Mouse (Mus musculus): ENCODE measurements around the gene Dlx4.

Dlx4 gene

DNA sequence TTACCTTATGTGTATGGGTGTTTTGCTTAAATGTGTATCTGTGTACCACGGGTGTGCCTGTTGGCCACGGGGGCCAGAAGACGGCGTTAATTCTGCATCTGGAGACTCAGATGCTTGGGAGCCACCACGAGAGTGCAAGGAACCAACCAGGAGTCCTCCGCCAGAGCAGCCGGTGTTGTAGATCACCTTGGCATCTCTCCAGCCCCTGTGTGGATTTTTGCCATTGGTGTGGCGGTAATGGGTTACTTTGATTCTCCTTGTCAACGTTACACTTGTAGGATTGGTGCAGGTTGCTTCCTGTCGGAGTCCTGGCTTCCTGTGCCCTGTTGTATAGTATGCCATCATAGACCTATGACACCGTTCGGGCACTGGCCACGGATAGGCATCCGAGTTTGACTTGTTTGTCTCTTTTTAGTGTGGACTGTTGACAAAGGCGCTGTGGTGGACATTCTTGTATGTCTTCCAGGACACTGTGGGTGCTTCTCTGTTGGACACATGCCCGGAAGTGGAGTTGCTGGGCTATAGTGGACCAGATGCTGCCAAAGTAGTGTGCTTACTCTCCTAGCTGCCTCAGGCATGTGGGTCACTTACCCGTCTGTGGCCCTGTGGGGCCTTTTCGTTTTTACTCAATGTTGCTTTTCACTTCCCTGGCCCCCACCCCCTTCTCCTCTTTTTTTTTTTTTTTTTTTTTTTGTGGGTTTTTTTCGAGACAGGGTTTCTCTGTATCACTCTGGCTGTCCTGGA is 43.7 kb downstream of the Dlx4 start:
- DNase-seq (ENCODE audit: low spot score), result no peak

DNA sequence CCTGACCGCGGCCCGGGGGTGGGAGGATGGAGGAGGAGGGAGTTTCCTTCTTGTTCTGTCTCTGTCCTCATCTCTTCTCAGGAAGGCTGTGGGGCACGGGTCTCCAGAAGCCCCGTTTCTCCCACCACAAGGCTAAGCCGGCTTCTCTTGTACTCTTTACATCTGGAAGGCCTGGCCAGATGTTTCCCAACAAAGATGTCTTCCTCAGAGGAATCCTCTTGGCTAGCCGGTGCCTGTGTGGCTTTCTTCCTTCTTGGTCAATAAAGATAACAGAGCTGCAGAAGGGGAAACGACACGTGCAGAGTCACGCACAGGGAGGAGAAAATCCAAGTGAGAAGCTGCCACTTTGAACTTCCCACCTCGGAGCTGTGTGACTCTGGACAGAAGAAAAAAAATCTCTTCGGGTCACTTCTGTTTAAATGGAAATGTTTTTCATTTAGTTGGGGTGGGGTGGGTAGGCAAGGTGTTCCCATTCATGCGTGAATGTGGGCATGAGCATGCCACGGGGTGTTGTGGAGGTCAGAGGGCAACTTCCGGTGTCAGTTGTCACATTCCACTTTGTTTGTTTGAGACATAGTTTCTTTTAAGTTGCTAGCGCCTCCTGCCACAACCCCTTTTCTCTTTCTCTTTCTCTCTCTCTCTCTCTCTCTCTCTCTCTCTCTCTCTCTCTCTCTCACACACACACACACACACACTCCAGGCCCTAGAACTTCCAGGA is 44.8 kb downstream of the Dlx4 start:
- DNase-seq (ENCODE audit: low spot score), result no peak

DNA sequence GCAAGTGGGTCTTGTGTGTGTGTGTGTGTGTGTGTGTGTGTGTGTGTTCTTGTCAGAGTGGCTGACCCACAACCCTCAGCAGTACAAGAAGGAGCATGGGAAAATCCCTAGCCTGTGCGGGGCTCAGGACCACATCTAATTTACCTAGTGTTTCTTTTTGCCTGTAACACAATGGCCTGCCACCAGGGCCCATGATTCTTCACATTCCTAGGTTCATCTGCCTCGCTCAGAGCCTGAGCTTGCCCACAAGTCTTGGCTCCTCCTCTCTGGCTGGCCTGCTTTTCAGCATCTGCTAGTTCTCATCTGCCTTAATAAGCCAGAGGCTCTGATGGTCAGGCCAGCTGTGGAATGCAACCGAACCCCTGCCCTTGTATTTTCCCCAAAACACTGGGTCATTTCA is 45.7 kb downstream of the Dlx4 start:
- DNase-seq (ENCODE audit: low spot score), result no peak

DNA sequence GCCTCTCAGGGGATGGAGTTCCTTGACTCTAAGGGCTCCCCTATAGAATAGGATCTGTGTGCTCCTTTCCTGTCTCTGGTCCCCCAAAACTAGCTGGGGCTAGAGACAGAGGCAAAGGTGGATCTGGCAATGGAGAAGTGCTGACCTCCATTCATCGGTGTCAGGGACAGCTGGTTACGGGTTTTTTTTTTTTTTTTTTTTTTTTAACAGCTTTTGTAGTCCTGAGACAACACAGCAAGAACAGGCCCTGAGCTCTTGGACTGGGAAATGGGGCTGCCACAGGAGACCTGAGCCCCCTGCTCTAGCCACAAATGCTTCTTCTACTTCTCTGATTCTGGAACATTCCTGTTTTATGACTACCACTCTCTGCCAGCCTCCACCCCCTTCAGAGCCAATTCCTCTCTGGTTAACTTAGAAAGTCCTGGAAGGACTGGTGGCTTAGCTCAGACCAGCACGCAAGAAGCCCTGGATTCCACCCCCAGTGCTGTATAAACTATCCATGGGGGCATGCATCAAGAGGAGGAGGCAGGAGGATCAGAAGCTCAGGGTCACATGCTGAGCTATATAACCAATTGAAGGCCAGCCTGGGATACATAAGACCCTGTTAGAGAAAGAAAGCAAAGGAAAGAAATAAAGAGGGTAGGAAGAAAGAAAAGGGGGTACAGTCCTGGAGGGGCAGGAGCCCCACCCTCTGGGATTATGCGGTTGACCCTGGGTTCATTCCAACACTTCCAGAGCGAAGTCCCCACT is 47.5 kb downstream of the Dlx4 start:
- no peak for DNase-seq (ENCODE audit: low spot score)

DNA sequence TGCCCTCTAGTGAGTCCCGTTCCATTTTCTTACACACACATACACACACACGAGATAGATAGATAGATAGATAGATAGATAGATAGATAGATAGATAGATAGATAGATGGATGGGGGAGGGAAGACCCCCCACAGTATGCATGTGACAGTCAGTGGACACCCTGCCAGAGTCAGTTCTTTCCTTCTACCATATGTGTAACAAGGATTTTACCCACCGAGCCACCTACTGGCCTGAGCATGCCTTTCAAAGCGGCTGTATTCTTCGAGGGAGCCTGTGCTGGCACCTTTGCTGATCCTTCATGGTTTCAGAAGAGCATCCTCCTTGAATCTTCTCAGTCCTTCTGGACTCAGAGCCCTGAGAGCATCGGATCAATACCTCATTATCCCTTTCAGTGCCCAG is 48.2 kb downstream of the Dlx4 start:
- DNase-seq (ENCODE audit: low spot score), result no peak

DNA sequence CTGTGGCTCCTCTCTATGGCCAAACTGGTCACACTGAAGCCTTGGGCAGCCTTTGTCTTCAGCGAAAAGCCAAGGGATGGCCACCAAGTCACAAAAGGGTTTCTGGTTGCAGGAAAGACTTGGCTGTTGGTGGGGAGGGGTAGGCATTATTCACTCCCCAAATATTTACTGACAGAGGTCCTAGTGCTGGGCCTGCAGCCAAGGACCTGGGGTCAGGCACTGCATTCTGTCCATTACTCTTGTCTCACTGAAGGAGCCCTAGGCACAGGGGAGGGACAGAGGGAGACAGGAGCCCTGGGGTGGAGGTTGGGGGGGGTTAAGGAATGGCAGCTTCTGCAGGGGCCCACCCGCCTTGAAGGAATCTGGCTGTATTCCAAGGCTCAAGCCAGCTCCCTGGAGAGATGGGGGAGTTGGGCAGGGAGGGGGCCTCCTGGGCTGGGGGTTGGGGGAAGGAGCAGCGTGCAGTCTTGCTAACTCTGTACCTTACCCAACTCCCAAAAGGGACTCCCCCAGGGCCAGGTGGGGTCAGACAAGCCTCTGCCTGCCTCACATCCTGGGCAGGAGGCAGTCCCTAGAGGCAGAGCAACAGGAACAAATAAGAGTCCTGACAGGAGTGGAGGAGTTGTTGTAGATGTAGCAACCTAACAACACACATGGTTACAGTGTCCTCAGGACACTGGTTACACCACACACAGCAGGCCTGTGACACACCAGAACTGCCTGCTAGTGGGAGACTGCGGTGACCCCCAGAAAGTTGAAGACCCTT is 49.3 kb downstream of the Dlx4 start:
- DNase-seq (ENCODE audit: low spot score), result no peak

DNA sequence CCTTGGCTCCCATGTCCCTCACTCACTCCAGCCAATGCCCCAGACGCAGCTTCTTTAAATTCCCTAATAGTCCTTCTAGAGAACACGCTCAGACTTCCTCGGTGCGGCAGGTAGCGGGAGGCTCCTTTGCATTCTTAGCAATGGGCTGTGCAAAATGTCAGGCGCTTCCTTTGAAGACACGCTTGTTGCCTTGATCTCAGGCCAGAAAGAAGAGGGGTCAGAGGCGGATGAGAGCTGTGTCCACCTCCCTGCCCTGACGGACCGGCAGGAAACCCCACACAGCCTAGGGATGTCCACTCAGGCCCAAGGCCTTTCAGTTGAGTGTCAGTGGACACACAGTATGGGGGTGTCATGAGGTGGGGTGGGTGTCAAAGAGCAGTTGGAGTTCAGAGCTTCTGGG is 50.5 kb downstream of the Dlx4 start:
- no peak for DNase-seq (ENCODE audit: low spot score)

DNA sequence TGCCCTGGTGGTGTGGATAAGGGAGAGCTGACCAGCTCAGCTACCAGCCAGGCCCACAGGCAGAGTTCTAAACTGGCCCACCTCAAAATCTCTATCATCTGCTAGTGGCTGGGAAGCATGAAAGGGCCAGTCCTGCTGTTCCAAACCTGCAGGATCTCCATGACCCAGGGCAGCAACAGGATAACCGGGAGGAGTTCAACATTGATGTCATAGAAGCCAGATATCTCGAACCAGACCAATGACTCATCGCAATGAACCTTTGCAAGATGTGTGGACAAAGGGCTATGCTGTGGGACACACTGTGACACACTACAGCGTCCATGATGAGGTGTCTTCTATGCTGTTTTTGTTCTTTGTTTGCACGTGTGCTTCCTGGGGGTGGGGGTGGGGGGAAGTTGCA is 53.0 kb downstream of the Dlx4 start:
- no peak for DNase-seq (ENCODE audit: low spot score)

Measured in lung, postnatal 25 days (tissue).